Mouse (Mus musculus) left cerebral cortex, adult 8-10 months (tissue): ENCODE measurements around the gene Trabd. TPM values are rescaled to one million over a fixed set of nuclear protein-coding genes. Genes with fewer than 3 reads are reported as not detected.

Source experiments
- DNase-seq, 2 experiments: peaks; one replicate each; pipeline ENCODE4 v3.0.0; 2022; ENCODE audit warnings: low spot score in 2 of 2
- total RNA-seq, 4 experiments: library from RNA; stranded (reverse); gene quantifications; 2 replicates each; pipeline ENCODE4 v1.2.4; 2022

The Trabd gene
- total RNA-seq, 4 experiments from 2014 or later: 17.3 to 21.8 (median 18.0) TPM

GRCm38 (mm10) chr15:89125351-89125750 is 50.4 kb downstream of the Trabd start:
- DNase-seq: no peak

GRCm38 (mm10) chr15:89126622-89127021 is 51.7 kb downstream of the Trabd start:
- DNase-seq: no peak

GRCm38 (mm10) chr15:89127364-89127940 is 52.5 kb downstream of the Trabd start:
- no peak for DNase-seq

GRCm38 (mm10) chr15:89128382-89129350 is 53.7 kb downstream of the Trabd start, which contains the start of gene Hdac10:
Gene Hdac10 (minus strand): TSS chr15:89128700.
- DNase-seq: peak; percentile 74 to 86

GRCm38 (mm10) chr15:89130245-89130644 is 55.3 kb downstream of the Trabd start:
- DNase-seq: no peak

- DNase-seq: no peak
These were observed 56.4 kb downstream of the Trabd start for GRCm38 (mm10) chr15:89131316-89131715.

Other genes starting within 250 kb of the Trabd start
- 10 to 100 TPM; 36.8 to 55.1 (median 43.8) TPM for gene Pim3, start 212.9 kb upstream of the Trabd start, total RNA-seq
- gene Ttll8, start 120.7 kb upstream of the Trabd start, total RNA-seq: 1 to 10 TPM; 1.5 to 1.8 (median 1.8) TPM
- gene Mlc1, start 96.1 kb upstream of the Trabd start, total RNA-seq: 100 to 1,000 TPM; 112 to 127 (median 115) TPM
- gene Mov10l1, start 92.2 kb upstream of the Trabd start, total RNA-seq: not detected
- 100 to 1,000 TPM; 108 to 121 (median 111) TPM for gene Panx2, start 15.4 kb upstream of the Trabd start, total RNA-seq
- 10 to 100 TPM; 22.7 to 27.6 (median 24.7) TPM for gene Selenoo, start 14.0 kb downstream of the Trabd start, total RNA-seq
- gene Tubgcp6, start 48.0 kb downstream of the Trabd start, total RNA-seq: 10 to 100 TPM; 27.2 to 30.8 (median 28.6) TPM
- gene Hdac10, start 53.6 kb downstream of the Trabd start, total RNA-seq: 10 to 100 TPM; 12.5 to 17.1 (median 14.2) TPM
- gene Mapk12, start 65.6 kb downstream of the Trabd start, total RNA-seq: 10 to 100 TPM in 2 of 4 experiments, 1 to 10 TPM in 2; 9.5 to 10.6 (median 10.1) TPM
- 10 to 100 TPM; 35.8 to 40.9 (median 39.4) TPM for gene Mapk11, start 74.5 kb downstream of the Trabd start, total RNA-seq
- gene Plxnb2, start 105.7 kb downstream of the Trabd start, total RNA-seq: 10 to 100 TPM; 42.6 to 60.9 (median 54.8) TPM
- 10 to 100 TPM; 46.2 to 59.3 (median 50.7) TPM for gene Dennd6b, start 121.4 kb downstream of the Trabd start, total RNA-seq
- 100 to 1,000 TPM; 150 to 165 (median 161) TPM for gene Ppp6r2, start 136.4 kb downstream of the Trabd start, total RNA-seq
- 100 to 1,000 TPM; 230 to 240 (median 238) TPM for gene Sbf1, start 240.2 kb downstream of the Trabd start, total RNA-seq
- not detected for gene Adm2, start 247.6 kb downstream of the Trabd start, total RNA-seq